Mouse (Mus musculus) layer of hippocampus, postnatal 14 days (tissue): ENCODE measurements around the gene Arl2. TPM values are rescaled to one million over a fixed set of nuclear protein-coding genes. Genes with fewer than 3 reads are reported as not detected.
"Not testable (repeated sequence)": the region's sequence is repeated elsewhere in the genome, so short reads cannot be mapped to it uniquely, and the experiment has no call there.

Experiments used
- DNase-seq, 2 experiments: peaks; one replicate each; pipeline ENCODE4 v3.0.0; 2021 to 2022; ENCODE audit warnings: low spot score in 2 of 2, mixed read lengths in 1 of 2
- long read RNA-seq, 2 experiments: library from polyadenylated mRNA; stranded (forward); transcript quantifications; one replicate each; pipeline ENCODE4 v2.0.0; 2021
- total RNA-seq, 2 experiments: library from RNA; stranded (reverse); gene quantifications; 2 replicates each; pipeline ENCODE4 v1.2.3; 2021

The Arl2 gene
- total RNA-seq: 10 to 100 TPM; 63.2 to 65.9 TPM
- long read RNA-seq, experiment 1, transcript Arl2-201 (5 exons, 1,286 nt): major isoform, 44 of 53 reads
- long read RNA-seq, experiment 1, partial matches to known transcripts: 5 of 53 reads
- long read RNA-seq, experiment 1, other reads (novel, unspliced or antisense): 1 of 53 reads
- long read RNA-seq, experiment 2, transcript Arl2-201 (5 exons, 1,286 nt): major isoform, 110 of 118 reads
- long read RNA-seq, experiment 2, partial matches to known transcripts: 6 of 118 reads
- long read RNA-seq, experiment 2, other reads (novel, unspliced or antisense): 2 of 118 reads

DNA sequence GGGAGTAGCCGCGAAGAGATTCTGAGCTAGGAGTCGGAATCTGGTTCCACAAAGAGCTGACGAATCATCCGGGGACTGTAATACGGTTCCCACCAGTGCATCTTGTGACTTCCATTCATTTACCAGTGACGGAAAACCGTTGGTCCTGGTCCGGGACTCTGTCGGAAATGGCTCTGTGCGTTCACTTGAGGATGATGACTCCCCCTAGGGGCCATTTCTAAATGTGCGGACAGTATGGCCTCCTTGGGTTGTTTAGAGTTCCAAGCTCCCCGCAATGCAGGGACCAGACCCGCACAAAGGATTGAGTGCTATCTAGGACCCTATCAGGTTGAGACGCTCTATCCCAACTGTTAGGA is at the start of gene Arl2:
Gene Arl2, minus strand, starts transcription at position 155 of the 356 bp plus-strand sequence.
- DNase-seq: peak; percentile 83 to 92

DNA sequence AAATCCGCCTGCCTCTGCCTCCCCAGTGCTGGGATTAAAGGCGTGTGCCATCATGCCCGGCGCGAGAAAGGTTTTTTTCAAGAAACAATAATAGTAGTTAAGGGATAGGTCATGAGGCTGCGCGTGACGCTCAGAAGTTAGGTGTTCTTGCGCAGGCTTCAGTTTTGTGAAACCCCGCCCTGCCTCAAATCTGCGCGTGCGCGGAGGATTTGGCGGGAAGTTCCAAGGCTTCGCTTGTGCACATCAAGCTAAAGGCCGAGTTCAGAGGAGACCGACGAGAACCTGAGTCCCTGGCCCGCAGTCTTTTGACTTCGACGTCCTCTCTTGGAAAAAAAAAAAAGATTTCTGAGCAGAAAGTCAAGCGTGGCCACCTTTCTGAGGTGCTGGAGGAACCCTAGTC is 42.8 kb upstream of the Arl2 start, which contains the start of gene Majin:
Gene Majin, plus strand, starts transcription at position 258 of the 400 bp plus-strand sequence.
- no peak for DNase-seq

DNA sequence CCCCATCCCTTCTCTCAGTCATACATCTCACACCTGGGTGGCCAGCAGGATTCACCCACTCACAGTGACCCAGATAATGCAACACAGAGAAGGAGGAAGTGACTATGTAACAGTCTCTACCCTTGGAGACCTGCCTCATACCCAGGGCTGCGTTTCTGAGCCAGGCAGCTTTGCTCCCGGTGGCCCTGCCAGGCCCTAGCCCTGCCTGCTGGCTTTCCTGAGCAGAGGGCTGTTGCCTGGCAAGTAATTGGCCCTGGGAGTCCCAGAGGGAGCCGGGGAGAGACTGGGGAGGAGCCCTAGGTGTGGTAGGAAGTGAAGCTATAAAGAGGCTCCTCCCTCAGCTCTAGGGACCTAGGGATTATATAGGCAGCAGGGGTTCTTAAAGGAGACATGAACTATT is 41.2 kb upstream of the Arl2 start:
- no peak for DNase-seq

DNA sequence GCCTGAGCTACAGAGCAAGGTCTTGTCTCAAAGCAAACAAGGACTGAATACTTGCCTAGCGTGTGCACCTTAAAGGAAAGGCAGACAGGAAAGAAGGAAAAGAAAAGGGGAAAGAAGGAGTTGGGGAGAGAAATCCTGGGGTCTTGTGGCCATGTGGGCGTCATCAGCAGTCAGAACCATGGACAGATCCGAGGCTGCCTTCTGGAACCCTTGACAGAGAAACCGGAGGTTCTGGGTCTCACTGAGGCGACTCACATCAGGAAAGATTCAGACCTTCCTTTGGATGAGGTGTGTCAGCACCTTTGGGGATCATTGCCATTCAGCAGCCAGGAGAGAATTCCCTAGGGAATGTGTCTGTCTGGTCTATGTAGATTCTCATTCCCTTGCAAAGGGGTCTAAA is 40.3 kb upstream of the Arl2 start:
- DNase-seq: no peak

DNA sequence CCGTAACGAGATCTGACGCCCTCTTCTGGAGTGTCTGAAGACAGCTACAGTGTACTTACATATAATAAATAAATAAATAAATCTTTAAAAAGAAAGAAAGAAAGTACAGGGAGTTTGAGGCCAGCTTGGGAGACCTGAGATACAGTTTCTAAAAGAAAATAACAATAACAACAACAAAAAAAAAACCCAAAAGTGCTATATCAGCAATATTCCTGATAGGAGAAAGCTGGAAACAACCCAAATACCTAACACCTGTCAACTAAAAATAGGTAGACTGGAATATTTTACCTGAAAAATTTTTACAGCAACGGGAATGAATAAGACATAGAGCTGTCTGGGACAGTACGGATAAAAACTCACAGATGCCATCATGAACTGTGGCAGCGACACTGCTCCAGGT is 37.4 kb upstream of the Arl2 start:
- DNase-seq: no peak

DNA sequence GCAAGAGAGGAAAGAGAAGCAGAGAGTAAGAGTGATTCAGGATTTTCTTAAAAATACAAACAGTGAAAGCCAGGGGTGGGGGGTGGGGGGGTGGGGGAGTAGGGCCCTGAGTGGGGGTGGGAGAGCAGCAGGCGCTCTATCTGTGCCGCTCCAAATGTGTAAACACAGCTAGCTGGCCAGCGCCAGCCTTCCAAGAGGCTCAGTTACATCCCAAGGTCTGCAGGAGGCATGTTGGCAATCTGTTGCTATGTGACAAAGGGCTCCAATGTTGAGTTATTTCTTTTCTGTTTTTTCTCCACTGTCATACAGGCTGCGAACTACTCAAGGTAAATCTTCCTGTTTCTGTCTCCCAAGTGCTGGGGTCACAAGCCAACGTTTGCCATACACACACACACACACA is 33.4 kb upstream of the Arl2 start:
- DNase-seq: no peak

DNA sequence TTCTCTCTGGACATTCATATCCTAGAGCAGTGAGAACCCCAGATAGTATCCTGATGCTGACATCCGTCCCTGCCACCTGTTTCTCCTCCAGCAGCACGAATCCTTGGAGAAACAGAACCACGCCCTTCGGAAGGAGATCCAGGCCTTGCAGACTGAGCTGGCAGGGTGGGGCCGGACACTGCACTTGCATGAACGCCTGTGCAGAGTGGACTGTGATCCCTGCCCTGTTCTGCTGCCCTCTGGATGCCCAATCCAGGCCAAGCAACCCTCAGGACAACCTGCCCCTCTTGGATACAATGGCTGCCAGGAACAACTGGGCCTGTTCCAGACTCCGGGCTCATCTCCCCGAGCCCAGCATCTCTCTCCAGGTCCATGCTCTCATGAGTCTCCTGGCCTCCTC is 29.9 kb upstream of the Arl2 start:
- no peak for DNase-seq

DNA sequence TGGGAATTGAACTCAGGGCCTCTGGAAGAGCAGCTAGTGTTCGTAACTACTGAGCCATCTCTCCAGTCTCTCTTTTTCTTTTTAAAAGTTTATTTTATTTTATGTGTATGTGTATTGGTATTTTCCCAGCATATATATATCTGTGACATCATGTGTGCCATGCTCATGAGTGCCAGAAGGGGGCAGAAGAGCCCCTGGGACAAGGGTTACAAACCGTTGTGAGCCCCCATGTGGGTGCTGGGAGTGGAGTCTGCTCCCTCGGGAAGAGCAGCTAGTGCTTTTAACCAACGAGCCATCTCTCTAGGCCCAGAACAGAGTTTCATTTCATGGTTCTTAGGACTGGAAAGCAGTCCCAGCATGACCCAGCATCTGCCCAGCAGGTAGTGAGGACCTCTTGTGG is 25.4 kb upstream of the Arl2 start:
- DNase-seq: no peak

DNA sequence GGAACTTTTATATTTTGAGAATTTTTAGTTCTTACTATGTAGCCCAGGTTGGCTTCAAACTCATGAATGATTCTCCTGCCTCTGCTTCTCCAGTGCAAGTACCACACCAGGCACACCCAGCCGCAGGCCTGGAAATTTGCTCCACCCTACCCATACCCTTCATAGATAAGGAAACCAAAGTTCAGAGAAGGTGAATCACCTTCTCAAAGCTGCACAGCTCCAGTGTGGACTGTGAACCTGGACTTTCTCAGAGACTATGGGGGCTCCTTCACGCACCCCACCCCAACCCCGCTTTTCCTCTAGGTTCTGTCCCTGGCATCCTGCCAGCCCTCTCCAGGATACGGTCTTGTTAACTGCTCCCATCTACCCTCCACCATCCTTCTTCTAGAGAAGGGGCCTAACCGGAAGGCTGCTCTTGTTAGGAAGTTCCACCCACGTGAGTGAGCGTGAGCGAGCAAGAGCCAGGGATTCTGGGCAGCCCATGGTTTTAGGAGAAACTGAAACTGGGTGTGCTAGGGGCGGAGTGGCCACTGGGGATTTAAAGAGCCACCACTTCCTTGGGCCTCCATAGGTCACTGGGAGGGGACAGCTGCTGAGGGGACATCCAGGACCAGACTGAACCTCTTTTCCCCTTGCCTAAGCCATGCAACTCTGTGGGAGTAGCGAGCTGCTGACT is 22.7 kb upstream of the Arl2 start:
- DNase-seq: no peak

DNA sequence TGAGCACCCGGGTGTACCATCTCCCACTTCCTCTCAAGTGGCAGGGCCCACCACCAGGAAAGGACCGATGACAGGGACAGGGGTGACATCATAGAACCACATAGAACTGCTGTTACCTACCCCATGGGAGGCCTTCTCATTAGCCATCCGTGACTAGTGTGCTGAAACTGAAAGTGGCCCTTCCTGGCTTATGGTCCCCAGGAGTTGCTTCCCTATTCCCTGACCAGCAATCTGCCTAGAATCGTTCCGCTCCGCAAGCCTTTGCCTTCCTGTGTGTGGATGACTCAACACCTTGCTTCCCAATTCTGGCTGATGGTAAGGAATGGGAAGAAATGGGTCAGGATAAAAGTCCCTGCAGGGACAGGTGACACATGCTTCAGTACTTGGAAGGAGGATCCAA is 15.9 kb upstream of the Arl2 start:
- no peak for DNase-seq

DNA sequence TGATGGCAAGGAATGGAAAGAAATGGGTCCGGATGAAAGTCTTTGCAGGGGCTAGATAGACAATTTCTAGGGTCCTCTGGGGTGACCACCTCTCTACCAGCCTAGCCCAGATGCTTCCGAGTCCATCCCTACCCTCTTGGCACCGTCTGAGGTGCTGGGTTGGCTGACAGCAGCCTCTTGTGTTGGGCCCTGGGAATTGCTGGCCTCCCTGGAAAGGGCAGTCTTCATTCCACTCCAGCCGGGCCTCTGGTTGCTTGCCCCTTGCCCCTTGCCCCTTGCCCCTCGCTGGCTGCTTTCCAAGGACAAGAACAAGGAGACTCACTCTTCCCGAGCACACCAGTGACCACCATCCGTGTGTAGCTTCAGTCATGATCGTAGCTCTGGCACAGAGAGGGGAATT is 15.0 kb upstream of the Arl2 start:
- no peak for DNase-seq

DNA sequence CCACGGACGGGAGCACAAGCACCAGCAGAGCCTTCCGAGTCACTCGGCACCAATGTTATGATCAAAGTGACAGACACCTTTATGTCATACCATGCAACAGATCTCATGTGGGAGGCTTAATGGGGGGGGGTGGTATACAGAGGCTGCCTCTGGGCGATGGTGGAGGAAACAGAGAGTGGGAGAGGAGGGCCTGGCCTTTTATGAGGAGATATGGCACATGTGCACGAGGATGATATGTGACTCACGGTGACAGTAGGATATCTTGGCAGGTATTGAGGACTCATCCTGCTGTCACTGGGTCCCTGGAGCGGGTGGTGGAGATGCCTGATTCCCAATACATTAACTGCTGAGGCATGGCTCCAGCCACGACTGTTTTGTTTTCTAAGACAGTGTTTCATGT is 13.8 kb upstream of the Arl2 start:
- no peak for DNase-seq

DNA sequence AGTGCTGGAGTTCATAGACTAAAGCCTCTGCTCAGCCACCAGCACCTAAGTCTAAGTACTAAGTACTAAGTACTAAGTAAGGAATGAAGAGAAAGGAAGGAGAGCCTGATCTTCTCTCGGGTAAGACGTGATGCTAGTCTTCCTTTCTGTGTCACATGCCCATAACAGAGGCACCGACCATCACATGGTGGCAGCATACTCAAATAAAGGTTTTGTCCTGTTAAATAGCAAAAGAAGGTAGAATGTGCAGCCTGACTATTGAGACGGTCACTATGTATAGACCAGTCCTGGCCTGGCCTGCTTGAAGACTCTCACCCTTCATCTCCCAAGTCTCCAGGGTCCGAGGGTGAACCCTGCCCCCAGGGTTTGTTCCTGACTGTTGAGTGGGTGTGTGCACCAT is 3.5 kb upstream of the Arl2 start:
- DNase-seq: no peak

DNA sequence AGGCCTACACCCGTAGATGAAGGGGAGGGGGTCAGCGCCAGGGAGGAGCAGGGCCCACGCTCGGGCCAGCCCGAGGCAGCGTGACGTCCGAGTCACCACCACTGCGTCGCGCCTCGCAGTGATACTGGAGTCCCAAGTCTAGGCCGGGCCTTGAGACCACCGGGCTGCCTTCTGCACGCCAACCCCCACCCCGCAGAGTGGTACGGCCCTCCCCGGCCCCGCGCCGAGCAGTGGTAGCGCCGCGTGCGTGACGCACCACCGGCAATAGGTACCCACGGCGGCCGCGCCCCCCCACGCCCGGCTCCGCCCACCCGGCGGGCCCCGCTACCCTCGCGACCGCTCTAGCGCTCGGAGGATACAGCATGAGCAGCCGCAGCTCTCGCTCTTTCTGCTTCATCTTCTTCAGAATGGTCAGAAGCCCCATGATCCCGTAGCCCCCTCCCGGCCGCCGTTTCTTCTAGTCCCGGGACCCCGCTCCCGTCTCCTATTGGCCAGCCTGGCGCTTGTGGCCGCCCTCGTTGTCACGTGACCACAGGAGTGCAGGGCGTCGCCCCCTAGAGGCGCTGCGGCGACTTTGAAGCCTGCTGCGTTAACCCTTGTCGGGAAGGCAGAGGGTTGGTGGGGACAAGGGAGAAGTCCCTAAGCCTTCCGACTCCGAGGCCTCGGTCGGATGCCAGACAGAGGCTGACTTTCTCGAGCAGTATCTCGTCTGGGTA is 512 bp downstream of the Arl2 start, which contains the start of gene Batf2:
Gene Batf2, plus strand, starts transcription at position 306 of the 716 bp plus-strand sequence.
- DNase-seq: peak; percentile 94 to 96

DNA sequence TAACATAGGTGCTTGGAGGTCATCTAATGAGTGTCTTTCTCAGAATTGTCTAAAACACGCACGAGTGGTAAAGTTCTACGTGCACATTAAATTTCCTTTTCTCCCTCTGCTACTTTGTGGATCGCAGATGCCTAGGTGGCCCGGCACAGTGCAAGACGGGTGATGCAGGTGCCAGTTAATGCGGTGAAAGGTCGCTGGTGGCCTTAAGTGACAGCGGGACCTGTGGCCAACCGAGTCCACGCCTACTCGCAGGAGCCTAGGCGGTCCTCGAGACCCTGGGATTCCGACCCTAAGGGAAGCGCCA is 1.0 kb downstream of the Arl2 start:
- DNase-seq: no peak

DNA sequence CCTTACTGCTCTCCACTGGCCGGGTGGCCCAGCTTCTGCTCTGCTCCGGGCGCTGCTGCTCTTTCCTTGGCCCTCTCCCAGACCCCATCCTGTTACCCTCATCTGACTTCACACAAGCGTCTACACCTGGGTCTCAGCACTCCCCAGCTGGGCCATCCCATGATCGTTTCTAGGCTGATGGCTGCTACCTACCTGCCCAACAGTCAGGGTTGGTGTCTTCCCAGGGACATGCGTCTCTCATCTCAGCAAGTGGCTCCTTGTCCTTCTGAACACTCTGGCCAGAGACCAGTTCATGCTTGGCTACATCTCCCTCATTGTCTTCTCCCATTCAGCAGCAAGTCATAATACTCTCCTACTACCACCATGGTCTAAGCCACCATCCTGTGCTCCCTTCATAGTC is 1.6 kb downstream of the Arl2 start:
- DNase-seq: no peak

DNA sequence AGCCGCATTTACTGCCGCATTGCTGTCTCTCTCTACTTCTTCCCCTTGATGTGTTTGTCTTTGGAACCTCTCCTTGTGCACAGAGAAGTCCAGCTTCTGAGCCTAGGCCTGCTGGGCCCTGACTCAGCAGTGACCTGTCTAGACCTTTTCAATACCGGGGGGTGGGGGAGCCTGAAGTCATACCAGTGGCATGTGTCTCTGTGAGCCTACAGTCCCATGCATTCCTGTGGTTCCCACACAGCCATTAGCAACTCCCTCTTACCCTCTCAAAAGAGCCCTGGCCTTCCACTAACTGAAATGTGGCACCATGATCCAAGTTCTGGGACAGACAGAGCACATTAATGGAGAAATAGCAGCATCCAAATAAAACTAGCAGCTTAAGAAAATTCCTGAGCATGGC is 5.0 kb downstream of the Arl2 start:
- no peak for DNase-seq

DNA sequence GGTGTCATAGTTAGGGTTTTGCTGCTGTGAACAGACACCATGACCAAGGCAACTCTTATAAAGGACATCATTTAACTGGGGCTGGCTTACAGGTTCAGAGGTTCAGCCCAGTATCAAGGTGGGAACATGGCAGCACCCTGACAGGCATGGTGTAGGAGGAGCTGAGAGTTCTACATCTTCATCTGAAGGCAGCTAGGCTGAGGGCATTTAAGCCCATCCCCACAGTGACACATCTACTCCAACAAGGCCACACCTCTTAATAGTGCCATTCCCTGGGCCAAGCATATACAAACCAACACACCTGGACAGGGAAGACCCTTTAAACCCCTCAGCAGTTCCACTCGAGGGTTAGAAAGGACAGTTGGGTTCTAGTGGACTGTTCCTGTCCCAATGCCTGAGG is 8.2 kb downstream of the Arl2 start:
- not testable (repeated sequence) for DNase-seq

DNA sequence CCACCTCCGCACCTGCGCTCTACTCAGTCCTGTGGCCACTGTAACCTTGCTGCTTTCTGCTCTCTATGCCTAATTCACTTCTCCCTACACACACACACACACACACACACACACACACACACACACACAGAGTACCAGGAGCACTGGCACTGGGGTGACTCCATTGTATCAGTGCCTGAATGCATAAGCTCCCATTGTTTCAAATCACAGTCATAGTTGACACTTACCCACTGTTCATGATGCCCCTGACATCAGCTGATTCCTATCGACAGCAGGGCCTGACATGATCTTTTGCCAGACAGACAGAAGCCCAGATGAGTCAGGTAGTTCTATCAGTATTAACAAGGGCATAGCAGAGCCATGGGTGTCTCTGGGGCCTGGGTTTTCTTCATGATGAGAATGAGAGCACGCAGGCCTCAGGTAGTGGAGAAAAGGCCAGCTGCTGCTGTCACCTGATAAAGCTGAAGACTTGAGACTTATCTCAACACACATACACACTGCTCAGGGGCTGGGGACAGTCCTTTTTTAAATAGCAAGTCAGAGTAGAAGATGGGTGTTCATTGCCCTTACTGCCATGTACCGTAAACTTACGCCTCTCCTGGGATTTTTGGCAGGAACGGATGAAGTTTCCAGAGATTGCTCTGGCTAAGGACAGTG is 9.0 kb downstream of the Arl2 start:
- DNase-seq: no peak

DNA sequence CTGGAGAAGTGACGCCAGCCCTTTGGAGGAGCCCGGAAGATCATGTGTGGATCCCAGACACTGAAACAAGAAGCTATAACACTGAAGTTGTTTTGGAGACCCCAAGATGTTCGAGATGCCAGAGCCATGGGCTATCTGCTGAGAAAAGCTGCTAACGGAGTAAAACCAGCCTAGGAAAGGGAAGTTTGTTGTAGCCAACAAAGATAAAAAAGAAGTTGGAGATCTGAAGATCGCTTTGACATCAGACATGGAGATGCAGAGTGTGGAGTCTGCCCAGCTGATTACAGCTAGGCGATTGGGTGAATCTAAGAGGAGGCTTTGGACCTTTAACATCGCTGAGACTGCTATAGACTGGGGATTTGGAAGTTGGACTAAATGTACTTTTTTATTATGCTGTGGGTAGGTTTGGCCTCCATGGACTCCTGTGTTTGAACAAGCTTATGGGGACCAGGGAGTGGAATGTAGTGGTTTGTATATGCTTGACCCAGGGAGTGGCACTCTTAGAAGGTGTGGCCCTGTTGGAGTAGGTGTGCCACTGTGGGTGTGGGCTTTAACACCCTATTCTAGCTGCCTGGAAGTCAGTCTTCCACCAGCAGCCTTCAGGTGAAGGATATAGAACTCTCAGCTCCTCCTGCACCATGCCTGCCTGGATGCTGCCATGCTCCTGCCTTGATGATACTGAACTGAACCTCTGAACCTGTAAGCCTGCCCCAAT is 10.8 kb downstream of the Arl2 start:
- DNase-seq: not testable (repeated sequence)

DNA sequence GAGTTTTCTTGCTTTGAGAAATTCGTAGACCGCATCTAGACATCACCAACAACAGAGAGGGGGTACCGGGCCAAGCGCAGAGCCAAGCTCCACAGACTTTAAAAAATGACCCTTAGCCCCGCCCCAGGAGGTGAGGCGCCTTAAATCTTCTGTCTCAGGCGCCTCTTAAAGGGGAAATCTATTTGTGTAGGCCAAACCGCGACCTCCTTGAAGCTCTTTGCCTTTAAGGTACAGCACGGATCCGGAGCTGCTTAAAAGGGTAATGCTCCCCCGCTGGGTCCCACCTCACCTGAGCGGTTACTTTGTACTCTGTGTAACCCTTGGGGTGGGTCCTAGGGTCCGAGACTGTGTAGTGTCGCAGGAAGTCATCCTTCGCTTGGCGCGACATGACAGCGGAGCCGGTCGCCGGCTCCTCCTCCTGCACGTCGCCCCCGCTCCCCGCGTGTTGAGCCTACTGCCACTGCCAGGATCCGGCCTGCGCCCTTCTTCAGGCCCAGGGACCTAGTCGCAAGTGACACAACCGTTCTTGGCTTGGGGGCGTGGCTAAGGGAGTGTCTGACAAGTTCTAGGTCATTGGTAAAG is 13.5 kb downstream of the Arl2 start, which contains the start of gene Snx15:
Gene Snx15, minus strand, starts transcription at position 545 of the 582 bp plus-strand sequence.
- peak; percentile 94 to 95 for DNase-seq
